Mouse (Mus musculus) myocyte (in vitro differentiated cells): ENCODE measurements at regions not wholly inside any gene's neighbourhood (a gene's known extent, or its start where the extent isn't known, plus 50 kb on each side); places are given as distances from the start of the nearest gene placed in this dataset.

Experiments used
- H3K27me3 ChIP-seq: one replicate; pipeline ENCODE4 v1.6.1; 2011; ENCODE audit not compliant: control insufficient read depth, insufficient read depth, insufficient read length
- H3K36me3 ChIP-seq: one replicate; pipeline ENCODE4 v1.6.1; 2011; ENCODE audit not compliant: control insufficient read depth, insufficient read depth
- H3K4me2 ChIP-seq: one replicate; pipeline ENCODE4 v1.6.1; 2011; ENCODE audit warnings: low read depth, control low read depth
- H3K4me3 ChIP-seq: one replicate; pipeline ENCODE4 v1.5.1; 2011; ENCODE audit warnings: mild to moderate bottlenecking, control low read depth, moderate library complexity
- H3K79me2 ChIP-seq: one replicate; pipeline ENCODE4 v1.6.1; 2011; ENCODE audit not compliant: control insufficient read depth, insufficient read depth
- H3ac ChIP-seq: one replicate; pipeline ENCODE4 v1.6.1; 2011; ENCODE audit not compliant: control insufficient read depth, insufficient read length
- CEBPB ChIP-seq: IDR thresholded peaks from 2 replicates; pipeline ENCODE4 v1.6.1; 2011; ENCODE audit warnings: mild to moderate bottlenecking, moderate library complexity; ENCODE audit not compliant: poor library complexity, insufficient read depth, severe bottlenecking
- E2F4 ChIP-seq: IDR thresholded peaks from one replicate; pipeline ENCODE4 v1.6.1; 2011; ENCODE audit warnings: mild to moderate bottlenecking, control low read depth, moderate library complexity; ENCODE audit not compliant: insufficient read depth
- MAX ChIP-seq: IDR thresholded peaks from one replicate; pipeline ENCODE4 v1.6.1; 2011; ENCODE audit warnings: low read depth, mild to moderate bottlenecking, control low read depth
- MYOD1 ChIP-seq, 3 experiments: IDR thresholded peaks; one replicate each; pipeline ENCODE4 v1.6.1; 2011; ENCODE audit warnings: control low read depth in 2 of 3, low read depth in 2 of 3, mild to moderate bottlenecking in 2 of 3, moderate library complexity in 1 of 3; ENCODE audit not compliant: insufficient read length in 2 of 3, control insufficient read depth in 1 of 3
- MYOG ChIP-seq, 3 experiments: IDR thresholded peaks; one replicate each; pipeline ENCODE4 v1.6.1; 2011; ENCODE audit warnings: control low read depth in 2 of 3, low read depth in 2 of 3, mild to moderate bottlenecking in 2 of 3; ENCODE audit not compliant: insufficient read length in 2 of 3, control insufficient read depth in 1 of 3, insufficient read depth in 1 of 3
- POLR2A ChIP-seq: IDR thresholded peaks from one replicate; pipeline ENCODE4 v1.6.1; 2011; ENCODE audit warnings: low read depth, mild to moderate bottlenecking, control low read depth, moderate library complexity; ENCODE audit not compliant: insufficient read length
- POLR2AphosphoS2 ChIP-seq: IDR thresholded peaks from one replicate; pipeline ENCODE4 v1.6.1; 2011; ENCODE audit warnings: low read depth, control low read depth; ENCODE audit not compliant: insufficient read length
- REST ChIP-seq: IDR thresholded peaks from one replicate; pipeline ENCODE4 v1.6.1; 2011; ENCODE audit warnings: mild to moderate bottlenecking, control low read depth, moderate library complexity; ENCODE audit not compliant: insufficient read depth, insufficient read length
- SRF ChIP-seq: IDR thresholded peaks from one replicate; pipeline ENCODE4 v1.6.1; 2011; ENCODE audit warnings: low read depth; ENCODE audit not compliant: control insufficient read depth, insufficient read length
- TCF12 ChIP-seq: IDR thresholded peaks from one replicate; pipeline ENCODE4 v1.6.1; 2011; ENCODE audit warnings: mild to moderate bottlenecking, control low read depth; ENCODE audit not compliant: poor library complexity, insufficient read depth, severe bottlenecking
- TCF3 ChIP-seq: IDR thresholded peaks from one replicate; pipeline ENCODE4 v1.6.1; 2011; ENCODE audit warnings: low read depth, control low read depth; ENCODE audit not compliant: insufficient read length
- USF1 ChIP-seq: IDR thresholded peaks from one replicate; pipeline ENCODE4 v1.6.1; 2011; ENCODE audit warnings: low read depth, mild to moderate bottlenecking, control low read depth, moderate library complexity

GRCm38 (mm10) chr10:74722971-74723370, 244.0 kb upstream of the Gnaz start:
- TF ChIP-seq POLR2A, result no peak
- no peak for TF ChIP-seq SRF
- no peak for TF ChIP-seq USF1
- no peak for TF ChIP-seq E2F4
- no peak for TF ChIP-seq TCF12
- no peak for TF ChIP-seq MYOG (IDR thresholded peaks at IDR 0.05; ENCODE audit: control insufficient read depth in 1 of 3, insufficient read depth in 1 of 3, insufficient read length in 2 of 3, low read depth in 2 of 3)
- TF ChIP-seq REST, result no peak
- TF ChIP-seq MYOD1 (IDR thresholded peaks at IDR 0.05; ENCODE audit: control insufficient read depth in 1 of 3, insufficient read length in 2 of 3, low read depth in 2 of 3), result no peak
- TF ChIP-seq CEBPB, result no peak
- TF ChIP-seq TCF3, result no peak
- no peak for TF ChIP-seq POLR2AphosphoS2
- no peak for TF ChIP-seq MAX
- H3K4me2 ChIP-seq, result no peak overlapping the region
- H3K79me2 ChIP-seq, result no peaks in the 10 kb centered on the region
- no peaks in the 10 kb centered on the region for H3K36me3 ChIP-seq
- no peaks in the 10 kb centered on the region for H3K27me3 ChIP-seq
- no peak overlapping the region for H3K4me3 ChIP-seq
- no peak overlapping the region for H3ac ChIP-seq

- Histone ChIP-seq H3K36me3 (no peaks in the 10 kb centered on the region), H3K4me2 (no peak overlapping the region), H3K79me2 (no peaks in the 10 kb centered on the region), H3ac (no peak overlapping the region), H3K4me3 (no peak overlapping the region), H3K27me3 (no peaks in the 10 kb centered on the region)
- no peak for TF ChIP-seq TCF12
- no peak for TF ChIP-seq SRF
- TF ChIP-seq USF1, result no peak
- TF ChIP-seq MAX, result no peak
- TF ChIP-seq MYOD1 (IDR thresholded peaks at IDR 0.05; ENCODE audit: control insufficient read depth in 1 of 3, insufficient read length in 2 of 3, low read depth in 2 of 3), result no peak
- no peak for TF ChIP-seq POLR2AphosphoS2
- no peak for TF ChIP-seq TCF3
- no peak for TF ChIP-seq REST
- TF ChIP-seq MYOG (IDR thresholded peaks at IDR 0.05; ENCODE audit: control insufficient read depth in 1 of 3, insufficient read depth in 1 of 3, insufficient read length in 2 of 3, low read depth in 2 of 3), result no peak
- TF ChIP-seq E2F4, result no peak
- no peak for TF ChIP-seq POLR2A
- no peak for TF ChIP-seq CEBPB
Measured at GRCm38 (mm10) chr10:74749446-74749845, 217.5 kb upstream of the Gnaz start.

GRCm38 (mm10) chr10:74750879-74751278, 216.1 kb upstream of the Gnaz start:
- Histone ChIP-seq H3K4me3 (no peak overlapping the region), H3K4me2 (no peak overlapping the region), H3K79me2 (no peaks in the 10 kb centered on the region), H3K27me3 (no peaks in the 10 kb centered on the region), H3K36me3 (no peaks in the 10 kb centered on the region), H3ac (no peak overlapping the region)
- TF ChIP-seq MYOD1 (IDR thresholded peaks at IDR 0.05; ENCODE audit: control insufficient read depth in 1 of 3, insufficient read length in 2 of 3, low read depth in 2 of 3), result no peak
- no peak for TF ChIP-seq TCF3
- no peak for TF ChIP-seq POLR2AphosphoS2

- Histone ChIP-seq H3K4me2 (no peak overlapping the region), H3K4me3 (no peak overlapping the region), H3K36me3 (no peaks in the 10 kb centered on the region), H3ac (no peak overlapping the region), H3K27me3 (no peaks in the 10 kb centered on the region), H3K79me2 (no peaks in the 10 kb centered on the region)
- no peak for TF ChIP-seq USF1
- TF ChIP-seq MAX, result no peak
- no peak for TF ChIP-seq TCF3
- no peak for TF ChIP-seq E2F4
- no peak for TF ChIP-seq SRF
- no peak for TF ChIP-seq POLR2A
- no peak for TF ChIP-seq MYOD1 (IDR thresholded peaks at IDR 0.05; ENCODE audit: control insufficient read depth in 1 of 3, insufficient read length in 2 of 3, low read depth in 2 of 3)
- no peak for TF ChIP-seq MYOG (IDR thresholded peaks at IDR 0.05; ENCODE audit: control insufficient read depth in 1 of 3, insufficient read depth in 1 of 3, insufficient read length in 2 of 3, low read depth in 2 of 3)
- no peak for TF ChIP-seq POLR2AphosphoS2
- no peak for TF ChIP-seq CEBPB
- TF ChIP-seq TCF12, result no peak
- TF ChIP-seq REST, result no peak
Measured at GRCm38 (mm10) chr10:74760734-74761133, 206.2 kb upstream of the Gnaz start.

- H3K36me3 ChIP-seq, result no peaks in the 10 kb centered on the region
- no peak overlapping the region for H3K4me2 ChIP-seq
- H3K4me3 ChIP-seq, result no peak overlapping the region
- H3K79me2 ChIP-seq, result no peaks in the 10 kb centered on the region
- no peak for TF ChIP-seq MAX
- no peak for TF ChIP-seq POLR2AphosphoS2
- no peak for TF ChIP-seq USF1
- TF ChIP-seq MYOD1 (IDR thresholded peaks at IDR 0.05; ENCODE audit: control insufficient read depth in 1 of 3, insufficient read length in 2 of 3, low read depth in 2 of 3), result no peak
- no peak for TF ChIP-seq SRF
- no peak for TF ChIP-seq POLR2A
- TF ChIP-seq CEBPB, result no peak
- TF ChIP-seq E2F4, result no peak
- TF ChIP-seq TCF12, result no peak
- TF ChIP-seq TCF3, result no peak
- TF ChIP-seq MYOG (IDR thresholded peaks at IDR 0.05; ENCODE audit: control insufficient read depth in 1 of 3, insufficient read depth in 1 of 3, insufficient read length in 2 of 3, low read depth in 2 of 3), result no peak
- TF ChIP-seq REST, result no peak
- H3K27me3 ChIP-seq, result no peaks in the 10 kb centered on the region
- no peak overlapping the region for H3ac ChIP-seq
Measured at GRCm38 (mm10) chr10:74789245-74789644, 177.7 kb upstream of the Gnaz start.
